Mouse (Mus musculus) ovary, postnatal 36 days (tissue): ENCODE measurements around the gene Zfp936.
"Not testable (repeated sequence)": the region's sequence is repeated elsewhere in the genome, so short reads cannot be mapped to it uniquely, and the experiment has no call there.

Experiments
- DNase-seq: peaks from one replicate; pipeline ENCODE4 v3.0.0; 2022; ENCODE audit warnings: low spot score, mixed read lengths

Gene Zfp936

DNA sequence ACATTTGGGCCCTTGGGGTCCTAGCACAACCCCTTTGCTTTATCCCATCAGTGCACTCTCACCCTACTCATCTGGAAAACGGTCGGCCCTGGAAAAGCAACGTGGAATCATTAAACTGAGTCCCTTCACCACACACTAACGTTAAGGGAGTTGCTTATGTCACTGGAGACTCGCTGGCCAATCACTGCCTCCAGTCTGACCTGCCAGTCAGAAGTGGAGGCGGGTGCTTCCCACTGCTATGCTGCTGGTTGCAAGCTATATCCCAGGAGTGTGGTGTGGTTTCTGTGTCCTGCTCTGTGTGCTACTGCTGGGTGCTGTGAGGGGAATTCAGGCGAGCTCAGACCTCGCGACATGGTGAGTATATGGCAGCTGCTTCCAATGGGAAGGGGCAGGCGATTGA is at the start of gene Zfp936:
Zfp936 (plus strand) TSS at position 301 of the 400 bp plus-strand sequence.
- not testable (repeated sequence) for DNase-seq

DNA sequence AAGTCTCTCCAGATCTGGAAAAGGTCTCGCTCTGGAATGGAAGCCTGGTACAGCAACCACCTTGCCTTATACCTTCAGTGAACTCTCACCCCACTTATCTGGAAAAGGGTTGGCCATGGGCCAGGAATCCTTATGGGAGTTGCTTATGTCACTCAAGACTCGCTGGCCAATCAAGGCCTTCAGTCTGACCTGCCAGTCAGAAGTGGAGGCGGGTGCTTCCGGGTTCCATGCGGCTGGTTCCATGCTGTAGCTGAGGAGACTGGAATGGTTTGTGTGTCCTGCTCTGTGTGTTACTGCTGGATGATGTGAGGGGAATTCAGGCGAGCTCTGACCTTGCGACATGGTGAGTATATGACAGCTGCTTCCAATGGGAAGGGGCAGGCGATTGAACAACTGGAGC is 36.2 kb upstream of the Zfp936 start:
- no peak for DNase-seq

DNA sequence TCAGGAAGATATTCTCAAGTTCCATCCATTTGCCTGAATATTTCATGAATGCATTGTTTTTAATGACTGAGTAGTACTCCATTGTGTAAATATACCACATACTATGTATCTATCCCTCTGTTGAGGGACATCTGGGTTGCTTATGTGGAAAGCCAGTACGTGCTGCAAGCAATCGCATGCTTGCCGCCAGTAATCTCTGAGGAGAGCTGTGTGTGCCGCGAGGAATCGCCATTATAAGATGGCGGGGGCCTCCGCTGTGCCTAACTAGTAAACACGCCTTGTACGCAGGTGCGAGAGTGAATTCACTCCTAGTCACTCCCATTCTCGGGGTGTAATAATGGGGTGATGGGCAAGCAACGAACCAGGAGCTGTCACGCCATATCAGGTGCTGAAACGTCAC is 14.7 kb downstream of the Zfp936 start:
- not testable (repeated sequence) for DNase-seq

DNA sequence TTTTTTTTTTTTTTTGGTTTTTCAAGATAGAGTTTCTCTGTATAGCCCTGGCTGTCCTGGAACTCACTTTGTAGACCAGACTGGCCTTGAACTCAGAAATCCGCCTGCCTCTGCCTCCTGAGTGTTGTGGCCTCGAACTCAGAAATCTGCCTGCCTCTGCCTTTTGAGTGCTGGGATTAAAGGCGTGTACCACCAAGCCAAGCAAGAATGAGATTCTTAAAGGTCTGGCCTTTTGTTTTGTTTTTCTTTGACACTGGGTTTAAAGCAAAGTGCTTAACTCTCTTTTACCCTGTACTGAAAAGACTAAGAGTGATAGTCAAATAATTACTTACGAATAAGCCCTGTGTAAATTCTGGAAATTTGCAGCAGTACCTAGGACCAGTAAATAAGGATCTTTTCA is 50.1 kb downstream of the Zfp936 start:
- not testable (repeated sequence) for DNase-seq

DNA sequence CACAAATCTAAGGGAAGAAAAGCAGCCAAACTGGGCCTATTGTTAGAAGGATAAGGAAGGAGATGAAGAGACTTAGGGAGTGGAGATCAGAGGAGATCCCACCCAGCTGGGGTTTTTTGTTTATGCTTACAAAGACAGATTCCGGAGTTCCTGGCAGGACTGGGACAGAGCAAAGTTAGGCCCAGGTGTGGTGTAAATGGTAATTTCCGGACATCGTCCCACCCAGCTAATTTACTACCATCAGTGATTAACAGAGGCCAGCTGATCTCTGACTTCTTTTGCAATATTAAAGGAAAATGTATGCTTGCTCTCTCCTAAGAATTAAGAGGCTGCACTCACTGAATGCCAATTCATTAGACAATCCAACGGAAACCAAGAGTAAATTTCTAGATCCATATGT is 53.1 kb downstream of the Zfp936 start:
- DNase-seq, result not testable (repeated sequence)

DNA sequence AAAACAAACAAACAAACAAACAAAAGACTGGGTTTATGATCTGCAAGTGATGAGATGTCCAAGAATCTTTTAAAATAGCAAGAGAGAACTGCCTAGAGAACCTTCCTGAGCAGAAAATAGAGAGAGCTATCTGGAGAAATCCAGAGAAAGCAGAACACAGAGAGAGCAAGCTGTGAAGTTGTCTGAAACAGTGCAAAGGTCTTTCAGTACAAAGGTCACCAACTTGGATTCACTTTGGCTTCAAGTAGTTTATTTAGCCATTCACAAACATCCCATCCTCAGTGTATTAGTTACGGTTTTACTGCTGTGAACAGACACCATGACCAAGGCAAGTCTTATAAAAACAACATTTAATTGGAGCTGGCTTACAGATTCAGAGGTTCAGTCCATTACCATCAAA is 53.8 kb downstream of the Zfp936 start:
- DNase-seq, result not testable (repeated sequence)

DNA sequence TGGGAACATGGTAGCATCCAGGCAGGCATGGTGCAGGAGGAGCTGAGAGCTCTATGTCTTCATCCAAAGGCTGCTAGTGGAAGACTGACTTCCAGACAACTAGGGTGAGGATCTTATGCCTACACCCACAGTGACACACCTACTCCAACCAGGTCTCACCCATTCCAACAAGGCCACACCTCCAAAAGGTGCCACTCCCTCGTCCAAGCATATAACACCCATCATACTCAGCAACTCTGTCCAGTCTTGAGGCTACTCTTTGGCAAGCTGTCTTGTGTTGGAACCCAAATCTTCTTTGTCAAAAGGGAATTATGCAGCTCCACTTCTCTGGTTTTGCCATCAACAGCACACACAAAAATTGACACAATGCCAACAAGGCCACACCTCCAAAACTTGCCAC is 54.2 kb downstream of the Zfp936 start:
- DNase-seq, result not testable (repeated sequence)

DNA sequence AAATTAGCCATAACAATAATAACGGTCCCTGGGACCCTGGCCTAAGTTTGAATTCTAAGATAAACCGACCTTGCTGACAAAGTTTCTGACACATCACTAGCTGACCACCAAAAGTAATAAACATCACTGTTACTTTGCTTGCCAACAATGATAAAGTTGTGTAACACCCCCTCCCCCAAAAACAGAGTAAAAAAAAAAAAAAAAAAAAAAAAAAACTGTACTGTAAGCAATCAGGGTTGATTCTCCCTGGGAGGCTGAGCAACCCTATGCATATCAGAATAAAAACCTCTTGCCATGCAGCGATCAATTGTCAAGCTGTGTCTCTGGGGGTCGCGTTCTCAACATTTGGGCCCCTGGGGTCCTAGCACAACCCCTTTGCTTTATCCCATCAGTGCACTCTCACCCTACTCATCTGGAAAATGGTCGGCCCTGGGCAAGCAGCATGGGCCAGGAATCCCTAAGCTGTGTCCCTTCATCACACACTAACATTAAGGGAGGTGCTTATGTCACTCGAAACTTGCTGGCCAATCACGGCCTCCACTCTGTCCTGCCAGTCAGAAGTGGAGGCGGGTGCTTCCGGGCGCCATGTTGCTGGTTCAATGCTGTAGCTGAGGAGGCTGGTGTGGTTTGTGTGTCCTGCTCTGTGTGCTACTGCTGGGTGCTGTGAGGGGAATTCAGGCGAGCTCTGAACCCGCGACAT is 63.1 kb downstream of the Zfp936 start:
- DNase-seq, result no peak

DNA sequence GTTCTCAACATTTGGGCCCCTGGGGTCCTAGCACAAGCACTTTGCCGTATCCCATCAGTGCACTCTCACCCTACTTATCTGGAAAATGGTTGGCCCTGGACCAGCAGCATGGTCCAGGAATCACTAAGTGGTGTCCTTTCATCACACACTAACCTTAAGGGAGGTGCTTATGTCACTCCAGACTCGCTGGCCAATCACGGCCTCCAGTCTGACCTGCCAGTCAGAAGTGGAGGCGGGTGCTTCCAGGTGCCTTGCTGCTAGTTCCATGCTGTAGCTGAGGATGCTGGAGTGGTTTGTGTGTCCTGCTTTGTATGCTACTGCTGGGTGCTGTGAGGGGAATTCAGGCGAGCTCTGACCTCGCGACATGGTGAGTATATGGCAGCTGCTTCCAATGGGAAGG is 99.8 kb downstream of the Zfp936 start:
- DNase-seq, result not testable (repeated sequence)
